Mouse (Mus musculus) lung, embryonic 15.5 days (tissue): Measurements from ENCODE around the gene Cald1. TPM values are rescaled to one million over a fixed set of nuclear protein-coding genes. Genes with fewer than 3 reads are reported as not detected.

Experiments
- ATAC-seq: fragments of 200-750 bp; cut with Nextera tagmentation; 2 replicates; pipeline ENCODE4 v1.8.0; 2017; ENCODE audit warnings: moderate number of reproducible peaks, borderline replicate concordance; ENCODE audit not compliant: low FRiP score, low TSS enrichment; ENCODE audit errors: extremely low read depth
- H3K27ac ChIP-seq: fragments of 300-500 bp; sonication (generic); 2 replicates; pipeline ENCODE4 v1.5.1; 2015; ENCODE audit warnings: moderate library complexity, mild to moderate bottlenecking, inconsistent platforms
- H3K27me3 ChIP-seq: fragments of 300-500 bp; sonication (generic); 2 replicates; pipeline ENCODE4 v1.6.1; 2015; ENCODE audit warnings: inconsistent platforms
- H3K36me3 ChIP-seq: fragments of 300-500 bp; sonication (generic); 2 replicates; pipeline ENCODE4 v1.6.1; 2015; ENCODE audit warnings: inconsistent platforms
- H3K4me1 ChIP-seq: fragments of 300-500 bp; sonication (generic); 2 replicates; pipeline ENCODE4 v1.6.1; 2015; ENCODE audit warnings: inconsistent platforms
- H3K4me2 ChIP-seq: fragments of 300-500 bp; sonication (generic); 2 replicates; pipeline ENCODE4 v1.6.1; 2015; ENCODE audit warnings: inconsistent platforms, mild to moderate bottlenecking, moderate library complexity
- H3K4me3 ChIP-seq: fragments of 300-500 bp; sonication (generic); 2 replicates; pipeline ENCODE4 v1.5.1; 2015; ENCODE audit warnings: mild to moderate bottlenecking, inconsistent platforms
- H3K9ac ChIP-seq: fragments of 300-500 bp; sonication (generic); 2 replicates; pipeline ENCODE4 v1.6.1; 2015; ENCODE audit warnings: inconsistent platforms
- H3K9me3 ChIP-seq: fragments of 300-500 bp; sonication (generic); 2 replicates; pipeline ENCODE4 v1.6.1; 2016; ENCODE audit warnings: inconsistent platforms
- WGBS: fragments of 180-500 bp; shearing (Covaris S2); methylation state at CpG from one replicate; pipeline ENCODE4 v1.1.7; 2015; 5-methylcytosine and 5-hydroxymethylcytosine counted together
- polyA plus RNA-seq: library from polyadenylated mRNA; unstranded; fragments of >200 nt; fragmentation: Nextera tagmentation; extraction: Ambion mirVana; gene quantifications from 2 replicates; pipeline ENCODE4 v1.2.1, GENCODE M21; 2015

Cald1 gene
- polyA plus RNA-seq, 1 experiment from 2014 or later: 292 TPM

GRCm38 (mm10) chr6:34620242-34620641 is 21.9 kb downstream of the Cald1 start:
- Histone ChIP-seq H3K4me2 (no peak overlapping the region), H3K4me3 (no peak overlapping the region), H3K27me3 (no peaks in the 10 kb centered on the region), H3K27ac (no peak overlapping the region), H3K36me3 (no peaks in the 10 kb centered on the region), H3K9ac (no peak overlapping the region), H3K9me3 (no peaks in the 10 kb centered on the region), H3K4me1 (peaks cover 25% of the 10 kb centered on the region)
- ATAC-seq: no peak
- WGBS: 39% methylated on average over 1 of the region's 1 CpGs

GRCm38 (mm10) chr6:34622865-34623264 is 24.6 kb downstream of the Cald1 start:
- ATAC-seq: no peak
- H3K9me3 ChIP-seq: no peaks in the 10 kb centered on the region
- no peak overlapping the region for H3K4me3 ChIP-seq
- H3K4me2 ChIP-seq: no peak overlapping the region
- no peak overlapping the region for H3K9ac ChIP-seq
- 59% methylated on average over 6 of the region's 6 CpGs for WGBS
- H3K36me3 ChIP-seq: no peaks in the 10 kb centered on the region
- H3K4me1 ChIP-seq: peaks cover 36% of the 10 kb centered on the region
- peak overlapping the region; percentile 62 for H3K27ac ChIP-seq
- H3K27me3 ChIP-seq: no peaks in the 10 kb centered on the region

DNA sequence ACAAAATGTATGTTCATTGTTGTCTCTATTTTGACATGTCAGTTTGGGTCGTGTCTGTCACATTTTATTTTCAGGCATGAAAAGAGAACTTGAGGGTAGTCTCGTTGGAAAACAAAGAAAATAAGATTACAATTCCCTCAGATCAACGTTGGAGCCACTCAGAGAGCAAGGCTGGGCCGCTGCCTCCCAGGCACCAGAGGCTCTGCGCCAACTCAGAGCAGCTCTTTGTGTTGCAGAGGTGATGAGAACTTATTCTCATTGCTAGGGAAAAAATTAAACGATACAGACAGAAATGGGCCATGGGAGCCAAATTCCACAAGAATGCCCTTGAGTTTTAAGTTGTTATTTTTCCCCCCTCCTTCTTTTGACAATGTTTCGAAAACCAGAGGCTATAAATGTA is 25.0 kb downstream of the Cald1 start:
- no peaks in the 10 kb centered on the region for H3K36me3 ChIP-seq
- H3K27ac ChIP-seq: peak overlapping the region; percentile 62
- H3K27me3 ChIP-seq: no peaks in the 10 kb centered on the region
- no peak overlapping the region for H3K4me2 ChIP-seq
- no peak overlapping the region for H3K9ac ChIP-seq
- ATAC-seq: no peak
- no peak overlapping the region for H3K4me3 ChIP-seq
- peaks cover 40% of the 10 kb centered on the region for H3K4me1 ChIP-seq
- no peaks in the 10 kb centered on the region for H3K9me3 ChIP-seq
- 43% methylated on average over 7 of the region's 7 CpGs for WGBS

DNA sequence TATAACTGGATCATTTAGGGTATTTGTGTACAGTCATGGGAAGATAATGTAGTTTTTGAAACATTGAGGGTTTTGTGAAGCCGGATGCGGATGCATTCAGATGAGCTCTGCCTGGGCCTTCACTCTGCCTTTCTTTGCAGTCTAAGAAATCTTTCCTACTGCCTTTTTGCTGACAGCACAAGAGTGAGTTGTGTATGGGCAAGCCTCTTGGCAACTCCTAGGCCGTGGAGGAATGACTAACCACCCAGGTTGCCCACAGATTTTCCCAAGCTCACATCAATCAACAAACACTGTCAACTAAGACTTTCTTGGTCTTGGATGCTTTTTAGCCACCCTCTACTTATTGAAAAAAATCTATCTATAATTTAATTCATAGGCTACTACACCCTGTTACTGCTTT is 26.2 kb downstream of the Cald1 start:
- Histone ChIP-seq H3K4me1 (peaks cover 35% of the 10 kb centered on the region), H3K9me3 (no peaks in the 10 kb centered on the region), H3K36me3 (no peaks in the 10 kb centered on the region), H3K27me3 (no peaks in the 10 kb centered on the region), H3K27ac (0 out of 2 replicates have a peak overlapping the region, but pooled peaks have one; percentile 26), H3K9ac (no peak overlapping the region), H3K4me3 (no peak overlapping the region), H3K4me2 (no peak overlapping the region)
- ATAC-seq: no peak
- 77% methylated on average over 3 of the region's 3 CpGs for WGBS

- no peaks in the 10 kb centered on the region for H3K36me3 ChIP-seq
- no peak overlapping the region for H3K4me3 ChIP-seq
- ATAC-seq: no peak
- H3K4me2 ChIP-seq: 0 out of 2 replicates have a peak overlapping the region, but pooled peaks have one; percentile 20
- no peaks in the 10 kb centered on the region for H3K9me3 ChIP-seq
- no peak overlapping the region for H3K9ac ChIP-seq
- WGBS: 34% methylated on average over 8 of the region's 8 CpGs
- no peaks in the 10 kb centered on the region for H3K27me3 ChIP-seq
- peak overlapping the region; percentile 82 for H3K27ac ChIP-seq
- H3K4me1 ChIP-seq: peaks cover 31% of the 10 kb centered on the region
Measured at GRCm38 (mm10) chr6:34626586-34627245, 28.4 kb downstream of the Cald1 start.

DNA sequence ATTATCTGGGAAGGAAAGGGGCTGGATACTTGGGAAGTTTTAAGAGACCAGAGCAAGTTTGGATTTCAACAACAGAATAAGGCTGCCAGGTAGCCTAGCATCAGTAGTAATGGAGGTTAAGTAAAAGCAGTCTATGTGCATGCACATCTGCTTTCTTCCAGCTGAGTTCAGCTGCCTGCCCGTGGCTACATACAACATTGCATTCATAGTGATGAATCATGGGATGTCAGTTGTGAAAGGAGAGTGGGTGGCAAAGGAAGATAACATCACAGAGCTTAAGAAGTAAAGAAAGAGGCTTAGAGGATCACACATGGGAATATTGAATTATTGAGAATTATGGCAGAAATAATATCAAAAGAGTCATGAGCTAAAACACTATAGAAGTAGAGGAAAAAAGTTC is 29.8 kb downstream of the Cald1 start:
- Histone ChIP-seq H3K27ac (no peak overlapping the region), H3K27me3 (no peaks in the 10 kb centered on the region), H3K9me3 (no peaks in the 10 kb centered on the region), H3K4me3 (no peak overlapping the region), H3K9ac (no peak overlapping the region), H3K4me2 (no peak overlapping the region), H3K36me3 (no peaks in the 10 kb centered on the region), H3K4me1 (peaks cover 26% of the 10 kb centered on the region)
- 34% methylated on average over 1 of the region's 1 CpGs for WGBS
- ATAC-seq: no peak

GRCm38 (mm10) chr6:34633776-34634175 is 35.5 kb downstream of the Cald1 start:
- Histone ChIP-seq H3K36me3 (no peaks in the 10 kb centered on the region), H3K27me3 (no peaks in the 10 kb centered on the region), H3K4me2 (no peak overlapping the region), H3K4me3 (no peak overlapping the region), H3K9ac (no peak overlapping the region), H3K27ac (0 out of 2 replicates have a peak overlapping the region, but pooled peaks have one; percentile 4), H3K9me3 (no peaks in the 10 kb centered on the region), H3K4me1 (peaks cover 28% of the 10 kb centered on the region)
- no peak for ATAC-seq
- 42% methylated on average over 3 of the region's 3 CpGs for WGBS

- H3K36me3 ChIP-seq: no peaks in the 10 kb centered on the region
- H3K4me1 ChIP-seq: peaks cover 41% of the 10 kb centered on the region
- H3K27me3 ChIP-seq: no peaks in the 10 kb centered on the region
- no peaks in the 10 kb centered on the region for H3K9me3 ChIP-seq
- no peak overlapping the region for H3K9ac ChIP-seq
- 52% methylated on average over 10 of the region's 10 CpGs for WGBS
- ATAC-seq: no peak; the same call in 1 of the 2 replicates
- H3K4me2 ChIP-seq: no peak overlapping the region
- no peak overlapping the region for H3K4me3 ChIP-seq
- H3K27ac ChIP-seq: peak overlapping the region; percentile 40
Measured at GRCm38 (mm10) chr6:34637588-34638438, 39.5 kb downstream of the Cald1 start.

GRCm38 (mm10) chr6:34638667-34639066 is 40.4 kb downstream of the Cald1 start:
- H3K36me3 ChIP-seq: no peaks in the 10 kb centered on the region
- H3K4me3 ChIP-seq: no peak overlapping the region
- WGBS: 17% methylated on average over 2 of the region's 2 CpGs
- H3K4me2 ChIP-seq: no peak overlapping the region
- peak overlapping the region; percentile 40; the same call in 1 of the 2 replicates for H3K27ac ChIP-seq
- peaks cover 34% of the 10 kb centered on the region for H3K4me1 ChIP-seq
- H3K9ac ChIP-seq: no peak overlapping the region
- H3K9me3 ChIP-seq: no peaks in the 10 kb centered on the region
- ATAC-seq: no peak
- no peaks in the 10 kb centered on the region for H3K27me3 ChIP-seq

DNA sequence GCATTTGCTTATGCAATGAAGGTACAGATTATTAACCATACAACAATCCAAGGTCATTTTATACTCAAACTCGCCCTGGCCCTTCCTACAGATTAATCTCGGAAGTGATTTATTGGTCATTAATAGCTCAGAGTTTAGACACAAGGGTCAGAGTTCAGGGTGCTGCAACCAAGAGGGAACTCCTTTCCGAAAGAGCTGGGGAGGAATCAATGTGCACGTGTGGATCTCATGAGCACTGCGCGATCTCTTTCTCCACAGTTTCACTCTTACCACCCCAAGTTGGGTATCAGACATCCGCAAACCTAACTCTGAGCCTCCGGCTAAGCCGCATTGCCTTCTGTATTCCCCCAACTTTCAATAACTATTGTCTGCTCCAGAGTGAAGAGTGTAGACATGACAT is 41.9 kb downstream of the Cald1 start:
- H3K9me3 ChIP-seq: no peaks in the 10 kb centered on the region
- ATAC-seq: no peak
- no peaks in the 10 kb centered on the region for H3K27me3 ChIP-seq
- peaks cover 33% of the 10 kb centered on the region for H3K4me1 ChIP-seq
- no peak overlapping the region for H3K27ac ChIP-seq
- H3K36me3 ChIP-seq: no peaks in the 10 kb centered on the region
- 69% methylated on average over 9 of the region's 9 CpGs for WGBS
- no peak overlapping the region for H3K4me3 ChIP-seq
- H3K9ac ChIP-seq: no peak overlapping the region
- H3K4me2 ChIP-seq: no peak overlapping the region

GRCm38 (mm10) chr6:34641081-34641480 is 42.8 kb downstream of the Cald1 start:
- Histone ChIP-seq H3K4me1 (peaks cover 33% of the 10 kb centered on the region), H3K36me3 (no peaks in the 10 kb centered on the region), H3K27me3 (no peaks in the 10 kb centered on the region), H3K4me2 (no peak overlapping the region), H3K4me3 (no peak overlapping the region), H3K9ac (no peak overlapping the region), H3K27ac (0 out of 2 replicates have a peak overlapping the region, but pooled peaks have one; percentile 35), H3K9me3 (no peaks in the 10 kb centered on the region)
- no peak for ATAC-seq

GRCm38 (mm10) chr6:34642075-34642547 is 43.8 kb downstream of the Cald1 start:
- 58% methylated on average over 5 of the region's 5 CpGs for WGBS
- no peak overlapping the region for H3K9ac ChIP-seq
- H3K27me3 ChIP-seq: no peaks in the 10 kb centered on the region
- ATAC-seq: peak; percentile 57; the same call in 1 of the 2 replicates
- peaks cover 27% of the 10 kb centered on the region for H3K4me1 ChIP-seq
- no peak overlapping the region for H3K4me3 ChIP-seq
- no peak overlapping the region for H3K4me2 ChIP-seq
- peak overlapping the region; percentile 35; the same call in 1 of the 2 replicates for H3K27ac ChIP-seq
- H3K9me3 ChIP-seq: no peaks in the 10 kb centered on the region
- no peaks in the 10 kb centered on the region for H3K36me3 ChIP-seq
